Mouse (Mus musculus) mesoderm, embryonic 11.5 days (tissue): Measurements from ENCODE around the gene Zfr.
"Not testable (repeated sequence)": the region's sequence is repeated elsewhere in the genome, so short reads cannot be mapped to it uniquely, and the experiment has no call there.

Experiments used
- DNase-seq: peaks from one replicate; pipeline ENCODE4 v3.0.0-alpha.2; 2012; ENCODE audit warnings: low read depth, low spot score

Gene Zfr

GRCm38 (mm10) chr15:12194817-12195735 is 77.4 kb downstream of the Zfr start:
- DNase-seq: no peak

- no peak for DNase-seq
Measured at GRCm38 (mm10) chr15:12195966-12196365, 78.3 kb downstream of the Zfr start.

- DNase-seq: peak; percentile 88
Measured at GRCm38 (mm10) chr15:12196410-12197191, 79.0 kb downstream of the Zfr start.

- no peak for DNase-seq
Measured at GRCm38 (mm10) chr15:12197361-12197760, 79.7 kb downstream of the Zfr start.

- no peak for DNase-seq
Measured at GRCm38 (mm10) chr15:12200021-12200420, 82.4 kb downstream of the Zfr start.

GRCm38 (mm10) chr15:12201856-12202255 is 84.2 kb downstream of the Zfr start:
- DNase-seq: no peak

GRCm38 (mm10) chr15:12202456-12202855 is 84.8 kb downstream of the Zfr start:
- DNase-seq: no peak

GRCm38 (mm10) chr15:12203008-12203407 is 85.4 kb downstream of the Zfr start:
- not testable (repeated sequence) for DNase-seq

- DNase-seq: peak; percentile 50
Measured at GRCm38 (mm10) chr15:12203512-12204318, 86.1 kb downstream of the Zfr start.

- DNase-seq: peak; percentile 99
Measured at GRCm38 (mm10) chr15:12204319-12205159, 86.9 kb downstream of the Zfr start, which contains the start of gene Mtmr12. Gene Mtmr12 (plus strand): TSS chr15:12205028.

GRCm38 (mm10) chr15:12205160-12205901 is 87.7 kb downstream of the Zfr start:
- peak; percentile 32 for DNase-seq

- no peak for DNase-seq
Measured at GRCm38 (mm10) chr15:12205902-12206645, 88.4 kb downstream of the Zfr start.

GRCm38 (mm10) chr15:12206646-12207222 is 89.1 kb downstream of the Zfr start:
- no peak for DNase-seq

- no peak for DNase-seq
Measured at GRCm38 (mm10) chr15:12207556-12208090, 90.0 kb downstream of the Zfr start.

GRCm38 (mm10) chr15:12211577-12211976 is 93.9 kb downstream of the Zfr start:
- no peak for DNase-seq

GRCm38 (mm10) chr15:12212266-12212665 is 94.6 kb downstream of the Zfr start:
- DNase-seq: no peak

GRCm38 (mm10) chr15:12214531-12215414 is 97.1 kb downstream of the Zfr start:
- DNase-seq: no peak

- no peak for DNase-seq
Measured at GRCm38 (mm10) chr15:12215415-12215718, 97.7 kb downstream of the Zfr start.
